Mouse (Mus musculus) midbrain, postnatal 0 days (tissue): Measurements from ENCODE around the gene Syvn1. TPM values are rescaled to one million over a fixed set of nuclear protein-coding genes. Genes with fewer than 3 reads are reported as not detected.
A peak's percentile ranks its signal among the peaks of the same experiment; 100 is the strongest.

Source experiments
- ATAC-seq: fragments of 200-750 bp; cut with Nextera tagmentation; 2 replicates; pipeline ENCODE4 v1.8.0; 2017; ENCODE audit warnings: moderate number of reproducible peaks, mild to moderate bottlenecking, moderate TSS enrichment, moderate library complexity; ENCODE audit not compliant: low FRiP score
- DNase-seq: peaks from one replicate; pipeline ENCODE4 v3.0.0-alpha.2; 2015; ENCODE audit warnings: low spot score
- H3K27ac ChIP-seq: fragments of 300-500 bp; sonication (generic); 2 replicates; pipeline ENCODE4 v1.5.1; 2014; ENCODE audit warnings: low read depth, mild to moderate bottlenecking, low read length, mixed read lengths
- H3K27me3 ChIP-seq: fragments of 300-500 bp; sonication (generic); 2 replicates; pipeline ENCODE4 v1.6.1; 2014; ENCODE audit warnings: low read length, control low read depth, mixed read lengths; ENCODE audit not compliant: insufficient read depth
- H3K36me3 ChIP-seq: fragments of 300-500 bp; sonication (generic); 2 replicates; pipeline ENCODE4 v1.6.1; 2014; ENCODE audit warnings: low read length, control low read depth, mixed read lengths; ENCODE audit not compliant: insufficient read depth
- H3K4me1 ChIP-seq: fragments of 300-500 bp; sonication (generic); 2 replicates; pipeline ENCODE4 v1.6.1; 2014; ENCODE audit warnings: mild to moderate bottlenecking, control low read depth, antibody characterized with exemption, low read length, mixed read lengths; ENCODE audit not compliant: insufficient read depth
- H3K4me2 ChIP-seq: fragments of 300-500 bp; sonication (generic); 2 replicates; pipeline ENCODE4 v1.6.1; 2014; ENCODE audit warnings: low read depth, mild to moderate bottlenecking, low read length, mixed read lengths; ENCODE audit not compliant: poor library complexity, severe bottlenecking
- H3K4me3 ChIP-seq: fragments of 300-500 bp; sonication (generic); 2 replicates; pipeline ENCODE4 v1.5.1; 2014; ENCODE audit warnings: low read depth, mild to moderate bottlenecking, low read length, moderate library complexity
- H3K9ac ChIP-seq: fragments of 300-500 bp; sonication (generic); replicated peaks from 2 replicates; pipeline ENCODE4 v1.6.1; 2014; ENCODE audit warnings: mild to moderate bottlenecking, low read length, moderate library complexity, mixed read lengths; ENCODE audit not compliant: poor library complexity, severe bottlenecking
- H3K9me3 ChIP-seq: fragments of 300-500 bp; sonication (generic); 2 replicates; pipeline ENCODE4 v1.6.1; 2016; ENCODE audit warnings: low read length, control low read depth
- CTCF ChIP-seq: IDR thresholded peaks from 2 replicates; pipeline ENCODE4 v1.5.1; 2016; ENCODE audit warnings: antibody characterized with exemption, mild to moderate bottlenecking
- WGBS: fragments of 180-500 bp; shearing (Covaris S2); extraction: QIAGEN DNeasy Blood & Tissue Kit; methylation state at CpG from one replicate; pipeline ENCODE4 v1.1.7; 2014; 5-methylcytosine and 5-hydroxymethylcytosine counted together
- polyA plus RNA-seq: library from polyadenylated mRNA; unstranded; fragments of >200 nt; fragmentation: Nextera tagmentation; extraction: Ambion mirVana; gene quantifications from 2 replicates; pipeline ENCODE4 v1.2.1, GENCODE M21; 2015
- total RNA-seq: library from RNA; depleted of rRNA; stranded (reverse); fragments of >200 nt; gene quantifications from 2 replicates; pipeline ENCODE4 v1.2.3, GENCODE M21; 2014

The Syvn1 gene
- total and polyA plus RNA-seq, 2 experiments from 2014 or later, result 34.8 to 36.3 TPM

DNA sequence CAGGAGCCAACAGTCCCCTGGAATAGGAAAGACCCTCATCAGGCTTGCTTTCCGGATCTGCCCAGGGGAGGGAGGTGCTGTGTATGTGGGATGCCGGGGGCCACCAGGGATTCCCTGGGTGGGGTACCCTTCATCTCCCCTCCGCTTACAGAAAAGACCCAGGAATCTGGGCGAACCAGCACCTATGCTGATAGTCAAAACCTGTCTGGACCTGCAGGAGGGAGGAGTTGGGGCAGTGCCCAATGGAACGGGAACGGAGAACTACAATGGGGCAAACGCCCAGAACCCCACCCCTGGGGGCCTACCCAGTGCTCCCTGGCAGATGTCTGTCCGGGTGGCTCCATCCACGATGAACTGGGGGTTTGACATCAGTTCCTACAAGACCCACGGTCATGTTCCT lies 32.7 kb upstream of the Syvn1 start:
- no peak for DNase-seq
- H3K4me2 ChIP-seq, result no peak overlapping the region
- WGBS, result 90% methylated on average over 10 of the region's 10 CpGs
- TF ChIP-seq CTCF, result no peak
- no peaks in the 10 kb centered on the region for H3K36me3 ChIP-seq
- 0 out of 2 replicates have a peak, but pooled peaks cover 7% of the 10 kb centered on the region for H3K4me1 ChIP-seq
- peaks cover 5% of the 10 kb centered on the region; the same call in 1 of the 2 replicates for H3K27me3 ChIP-seq
- H3K27ac ChIP-seq, result no peak overlapping the region
- no peak overlapping the region for H3K4me3 ChIP-seq
- H3K9ac ChIP-seq, result no peak overlapping the region
- no peak for ATAC-seq
- no peaks in the 10 kb centered on the region for H3K9me3 ChIP-seq

- Histone ChIP-seq H3K9me3 (no peaks in the 10 kb centered on the region), H3K27me3 (peaks cover 5% of the 10 kb centered on the region; the same call in 1 of the 2 replicates), H3K4me3 (peak overlapping the region; percentile 49), H3K27ac (no peak overlapping the region), H3K9ac (peak overlapping the region; percentile 68), H3K36me3 (no peaks in the 10 kb centered on the region), H3K4me1 (0 out of 2 replicates have a peak, but pooled peaks cover 7% of the 10 kb centered on the region), H3K4me2 (peak overlapping the region; percentile 88)
- 3% methylated on average over 14 of the region's 18 CpGs for WGBS
- ATAC-seq, result peak; percentile 57
- no peak for TF ChIP-seq CTCF
- no peak for DNase-seq
These were observed 31.3 kb upstream of the Syvn1 start for GRCm38 (mm10) chr19:6014991-6015510.

DNA sequence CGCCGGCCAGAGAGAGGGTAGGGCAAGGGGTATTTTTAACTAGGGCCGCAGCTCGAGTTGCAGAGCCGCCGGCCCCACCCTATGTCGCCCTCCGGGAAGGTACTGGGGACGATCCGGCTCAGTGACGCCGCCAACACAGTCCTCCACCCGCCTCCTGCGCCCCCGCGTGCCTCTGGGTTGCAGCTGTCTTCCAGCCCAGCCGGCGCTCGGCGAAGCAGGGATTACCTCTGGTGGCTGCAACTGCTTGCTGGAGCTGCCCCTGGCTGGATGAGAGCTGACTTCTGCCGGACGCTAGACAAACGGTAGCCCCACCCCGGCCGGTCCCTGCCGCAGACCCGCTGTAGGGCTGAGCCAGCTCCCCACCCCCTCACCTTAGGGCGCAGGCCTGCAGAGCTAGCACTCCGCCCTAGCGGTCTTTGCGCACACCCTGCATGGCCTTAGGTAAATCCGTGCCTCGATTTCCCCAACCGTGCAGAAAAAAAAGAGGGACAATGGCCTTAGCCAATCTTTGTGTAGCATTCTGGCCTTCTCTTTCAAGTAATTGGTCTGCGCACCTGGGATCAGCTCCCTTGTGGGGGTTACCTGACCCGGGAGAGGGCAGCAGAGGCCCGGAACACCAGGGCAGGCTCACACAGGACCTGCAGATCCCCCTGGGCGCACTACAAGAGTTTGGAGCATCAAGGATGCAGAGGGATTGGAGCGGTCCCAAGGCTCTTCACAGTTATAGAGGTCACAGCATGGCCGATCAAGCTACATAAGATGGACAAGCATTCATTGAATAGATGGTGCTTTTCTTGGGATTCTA lies 30.7 kb upstream of the Syvn1 start, which contains the start of gene Capn1:
TSS of gene Capn1 (minus strand) at position 387 of the 805 bp plus-strand sequence.
- WGBS, result 4% methylated on average over 32 of the region's 40 CpGs
- no peaks in the 10 kb centered on the region for H3K9me3 ChIP-seq
- ATAC-seq (peak; percentile 71), DNase-seq (peak; percentile 60)
- peak within 1 kb of the TSS; percentile 68 for H3K9ac ChIP-seq
- no peaks in the 10 kb centered on the region for H3K36me3 ChIP-seq
- H3K27ac ChIP-seq, result no peak within 1 kb of the TSS
- H3K4me3 ChIP-seq, result peak within 1 kb of the TSS; percentile 49
- H3K4me1 ChIP-seq, result 0 out of 2 replicates have a peak, but pooled peaks cover 7% of the 10 kb centered on the region
- peaks cover 5% of the 10 kb centered on the region; the same call in 1 of the 2 replicates for H3K27me3 ChIP-seq
- H3K4me2 ChIP-seq, result peak within 1 kb of the TSS; percentile 88
- peak; percentile 34 for TF ChIP-seq CTCF

DNA sequence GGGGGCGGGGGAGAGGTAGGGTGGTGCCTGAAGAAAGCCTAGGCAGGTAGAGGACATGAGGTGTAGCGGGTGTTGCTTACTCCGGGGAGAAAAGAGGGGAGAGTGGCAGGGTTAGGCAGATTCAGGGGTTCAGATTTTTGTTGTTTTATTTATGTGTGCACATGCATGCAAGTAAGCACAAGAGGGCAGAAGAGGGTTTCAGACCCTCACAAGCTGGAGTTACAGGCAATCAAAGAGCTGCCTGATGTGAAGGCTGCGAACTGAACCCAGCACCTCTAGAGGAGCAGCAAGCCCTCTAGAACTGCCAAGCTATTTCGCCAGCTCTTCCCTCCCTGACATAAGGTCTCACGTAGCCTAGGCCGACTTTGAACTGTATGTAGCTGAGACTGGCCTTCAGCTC lies 29.8 kb upstream of the Syvn1 start:
- peak overlapping the region; percentile 88; the same call in 1 of the 2 replicates for H3K4me2 ChIP-seq
- 0 out of 2 replicates have a peak, but pooled peaks cover 7% of the 10 kb centered on the region for H3K4me1 ChIP-seq
- no peak overlapping the region for H3K9ac ChIP-seq
- no peaks in the 10 kb centered on the region for H3K9me3 ChIP-seq
- H3K27ac ChIP-seq, result no peak overlapping the region
- no peak overlapping the region for H3K4me3 ChIP-seq
- ATAC-seq, result no peak
- no peaks in the 10 kb centered on the region for H3K36me3 ChIP-seq
- TF ChIP-seq CTCF, result peak; percentile 55
- 51% methylated on average over 7 of the region's 7 CpGs for WGBS
- DNase-seq, result peak; percentile 49
- peaks cover 5% of the 10 kb centered on the region; the same call in 1 of the 2 replicates for H3K27me3 ChIP-seq

- no peaks in the 10 kb centered on the region for H3K9me3 ChIP-seq
- 34% methylated on average over 15 of the region's 15 CpGs for WGBS
- H3K4me3 ChIP-seq, result no peak overlapping the region
- H3K27ac ChIP-seq, result no peak overlapping the region
- 0 out of 2 replicates have a peak, but pooled peaks cover 7% of the 10 kb centered on the region for H3K4me1 ChIP-seq
- ATAC-seq (no peak), DNase-seq (peak; percentile 90)
- peak; percentile 91 for TF ChIP-seq CTCF
- H3K36me3 ChIP-seq, result no peaks in the 10 kb centered on the region
- peaks cover 5% of the 10 kb centered on the region; the same call in 1 of the 2 replicates for H3K27me3 ChIP-seq
- H3K4me2 ChIP-seq, result no peak overlapping the region
- no peak overlapping the region for H3K9ac ChIP-seq
These were observed 28.0 kb upstream of the Syvn1 start for GRCm38 (mm10) chr19:6018142-6019089.
